Mouse (Mus musculus): Measurements from ENCODE around the gene Rnf31. TPM values are rescaled to one million over a fixed set of nuclear protein-coding genes. Genes with fewer than 3 reads are reported as not detected.

Gene Rnf31
- 11.2 TPM for polyA plus RNA-seq (2012; fragmentation: generic; extraction: Trizol)

DNA sequence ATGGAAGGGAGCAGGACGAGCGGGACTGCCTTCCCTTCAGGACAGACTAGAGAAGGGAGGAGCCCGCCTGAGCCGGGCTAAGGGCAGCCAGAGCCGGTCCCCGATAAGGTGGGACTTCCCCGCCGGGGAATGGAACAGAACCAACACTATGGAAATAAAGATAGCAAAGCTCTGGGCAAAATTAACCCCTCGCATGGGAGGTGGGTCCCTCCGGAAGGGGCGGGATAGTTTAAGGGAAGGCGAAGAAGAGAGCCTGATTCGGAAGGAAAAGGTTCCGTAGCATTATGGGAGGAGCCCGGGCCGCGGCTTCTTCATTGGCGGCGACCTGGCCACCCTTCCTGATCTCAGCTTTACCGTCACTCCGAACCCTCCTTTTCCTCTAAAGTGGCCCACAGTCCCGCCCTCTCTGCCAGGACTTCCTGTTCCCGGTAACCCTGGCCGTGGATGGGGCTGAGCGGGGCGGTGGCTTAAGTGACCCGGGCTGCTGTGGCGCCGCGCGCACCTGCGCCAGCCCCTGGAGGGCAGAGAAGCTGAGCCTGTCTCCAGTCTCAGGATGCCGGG, at the start of gene Rnf31:
Gene Rnf31 (plus strand): TSS at position 378 of the 561 bp plus-strand sequence.
- H3ac ChIP-seq (ENCODE audit: control insufficient read depth, insufficient read length), result peak within 1 kb of the TSS; percentile 46
- H3K36me3 ChIP-seq (ENCODE audit: control insufficient read depth, insufficient read depth), result peaks cover 6% of the 10 kb centered on the region
- peak within 1 kb of the TSS; percentile 89 for H3K4me3 ChIP-seq
- no peaks in the 10 kb centered on the region for H3K27me3 ChIP-seq (ENCODE audit: control insufficient read depth, insufficient read depth, insufficient read length)
- TF ChIP-seq POLR2A (IDR thresholded peaks at IDR 0.05; ENCODE audit: insufficient read length, low read depth) (peak; percentile 82), SRF (IDR thresholded peaks at IDR 0.05; ENCODE audit: control insufficient read depth, insufficient read length, low read depth) (peak; percentile 52), MYOD1 (IDR thresholded peaks at IDR 0.05; ENCODE audit: control insufficient read depth in 1 of 3, insufficient read length in 2 of 3, low read depth in 2 of 3) (peak in 1 of 3 experiments; percentile 36), TCF3 (IDR thresholded peaks at IDR 0.05; ENCODE audit: insufficient read length, low read depth) (no peak)
- peaks cover 18% of the 10 kb centered on the region for H3K79me2 ChIP-seq (ENCODE audit: control insufficient read depth, insufficient read depth)
- peak within 1 kb of the TSS; percentile 87 for H3K4me2 ChIP-seq (ENCODE audit: low read depth)

DNA sequence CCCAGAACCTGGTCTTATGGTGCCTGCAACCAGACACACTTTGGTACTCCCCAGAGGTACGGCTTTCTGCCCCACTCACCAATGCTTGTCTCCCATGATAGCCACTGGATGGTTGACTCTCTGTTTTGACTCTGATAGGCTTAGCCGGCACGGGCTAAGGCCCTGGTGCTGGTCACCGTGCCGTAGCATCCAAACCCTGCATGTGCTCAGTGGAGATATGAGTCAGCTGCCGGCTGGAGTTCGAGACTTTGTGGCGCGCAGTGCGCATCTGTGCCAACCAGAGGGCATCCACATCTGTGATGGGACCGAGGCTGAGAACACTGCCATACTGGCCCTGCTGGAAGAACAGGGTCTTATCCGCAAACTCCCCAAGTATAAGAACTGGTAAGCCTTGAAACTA, 49.2 kb upstream of the Rnf31 start:
- Histone ChIP-seq H3K27me3 (ENCODE audit: control insufficient read depth, insufficient read depth, insufficient read length) (no peaks in the 10 kb centered on the region), H3K4me2 (ENCODE audit: low read depth) (peak overlapping the region; percentile 94), H3K79me2 (ENCODE audit: control insufficient read depth, insufficient read depth) (peaks cover 34% of the 10 kb centered on the region), H3K4me3 (peak overlapping the region; percentile 92), H3ac (ENCODE audit: control insufficient read depth, insufficient read length) (no peak overlapping the region), H3K36me3 (ENCODE audit: control insufficient read depth, insufficient read depth) (peaks cover 48% of the 10 kb centered on the region)
- no peak for TF ChIP-seq MYOG (IDR thresholded peaks at IDR 0.05; ENCODE audit: control insufficient read depth in 1 of 3, insufficient read depth in 1 of 3, insufficient read length in 2 of 3, low read depth in 2 of 3)
- no peak for TF ChIP-seq TCF3 (IDR thresholded peaks at IDR 0.05; ENCODE audit: insufficient read length, low read depth)
- TF ChIP-seq TCF12 (IDR thresholded peaks at IDR 0.05; ENCODE audit: insufficient read depth, poor library complexity, severe bottlenecking), result no peak
- no peak for TF ChIP-seq E2F4 (IDR thresholded peaks at IDR 0.05; ENCODE audit: insufficient read depth)
- no peak for TF ChIP-seq MYOD1 (IDR thresholded peaks at IDR 0.05; ENCODE audit: control insufficient read depth in 1 of 3, insufficient read length in 2 of 3, low read depth in 2 of 3)
- TF ChIP-seq POLR2AphosphoS2 (IDR thresholded peaks at IDR 0.05; ENCODE audit: insufficient read length, low read depth), result peak; percentile 75
- no peak for TF ChIP-seq CEBPB (IDR thresholded peaks at IDR 0.05; ENCODE audit: insufficient read depth, poor library complexity, severe bottlenecking)
- no peak for TF ChIP-seq SRF (IDR thresholded peaks at IDR 0.05; ENCODE audit: control insufficient read depth, insufficient read length, low read depth)
- no peak for TF ChIP-seq MAX (IDR thresholded peaks at IDR 0.05; ENCODE audit: low read depth)
- no peak for TF ChIP-seq REST (IDR thresholded peaks at IDR 0.05; ENCODE audit: insufficient read depth, insufficient read length)
- TF ChIP-seq USF1 (IDR thresholded peaks at IDR 0.05; ENCODE audit: low read depth), result no peak
- peak; percentile 45 for TF ChIP-seq POLR2A (IDR thresholded peaks at IDR 0.05; ENCODE audit: insufficient read length, low read depth)

- TF ChIP-seq CEBPB (IDR thresholded peaks at IDR 0.05; ENCODE audit: insufficient read depth, poor library complexity, severe bottlenecking), result no peak
- TF ChIP-seq REST (IDR thresholded peaks at IDR 0.05; ENCODE audit: insufficient read depth, insufficient read length), result no peak
- TF ChIP-seq USF1 (IDR thresholded peaks at IDR 0.05; ENCODE audit: low read depth), result no peak
- TF ChIP-seq POLR2AphosphoS2 (IDR thresholded peaks at IDR 0.05; ENCODE audit: insufficient read length, low read depth), result peak; percentile 64
- peak in 1 of 3 experiments; percentile 24 for TF ChIP-seq MYOG (IDR thresholded peaks at IDR 0.05; ENCODE audit: control insufficient read depth in 1 of 3, insufficient read depth in 1 of 3, insufficient read length in 2 of 3, low read depth in 2 of 3)
- TF ChIP-seq MYOD1 (IDR thresholded peaks at IDR 0.05; ENCODE audit: control insufficient read depth in 1 of 3, insufficient read length in 2 of 3, low read depth in 2 of 3), result peak in 1 of 3 experiments; percentile 34
- Histone ChIP-seq H3K79me2 (ENCODE audit: control insufficient read depth, insufficient read depth) (peaks cover 34% of the 10 kb centered on the region), H3K4me3 (no peak overlapping the region), H3K4me2 (ENCODE audit: low read depth) (no peak overlapping the region), H3K36me3 (ENCODE audit: control insufficient read depth, insufficient read depth) (peaks cover 68% of the 10 kb centered on the region), H3ac (ENCODE audit: control insufficient read depth, insufficient read length) (no peak overlapping the region), H3K27me3 (ENCODE audit: control insufficient read depth, insufficient read depth, insufficient read length) (no peaks in the 10 kb centered on the region)
These were observed 47.2 kb upstream of the Rnf31 start for GRCm38 (mm10) chr14:55544334-55544733.

DNA sequence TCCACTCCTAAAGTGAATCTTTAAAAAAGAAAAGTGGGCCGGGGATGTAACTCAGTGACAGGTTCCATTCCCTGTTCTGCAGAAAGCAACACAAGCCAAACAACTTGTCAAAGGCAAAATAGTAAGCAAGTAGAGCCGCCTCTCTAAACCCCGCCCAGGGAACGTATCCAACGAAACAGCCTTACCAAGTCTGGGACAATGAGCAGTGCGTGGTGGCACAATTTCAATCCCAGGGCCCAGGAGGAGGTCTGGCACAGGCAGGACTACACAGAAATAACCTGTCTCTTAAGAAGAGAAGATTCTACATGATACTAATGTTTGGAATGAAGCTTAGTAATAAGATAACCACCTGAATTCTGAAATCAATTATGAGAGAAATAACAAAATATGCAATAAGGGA, 41.3 kb upstream of the Rnf31 start:
- Histone ChIP-seq H3K4me2 (ENCODE audit: low read depth) (no peak overlapping the region), H3K36me3 (ENCODE audit: control insufficient read depth, insufficient read depth) (peaks cover 53% of the 10 kb centered on the region), H3K4me3 (no peak overlapping the region), H3ac (ENCODE audit: control insufficient read depth, insufficient read length) (no peak overlapping the region), H3K27me3 (ENCODE audit: control insufficient read depth, insufficient read depth, insufficient read length) (no peaks in the 10 kb centered on the region), H3K79me2 (ENCODE audit: control insufficient read depth, insufficient read depth) (no peaks in the 10 kb centered on the region)
- no peak for TF ChIP-seq TCF3 (IDR thresholded peaks at IDR 0.05; ENCODE audit: insufficient read length, low read depth)
- TF ChIP-seq E2F4 (IDR thresholded peaks at IDR 0.05; ENCODE audit: insufficient read depth), result no peak
- peak; percentile 48 for TF ChIP-seq POLR2AphosphoS2 (IDR thresholded peaks at IDR 0.05; ENCODE audit: insufficient read length, low read depth)

DNA sequence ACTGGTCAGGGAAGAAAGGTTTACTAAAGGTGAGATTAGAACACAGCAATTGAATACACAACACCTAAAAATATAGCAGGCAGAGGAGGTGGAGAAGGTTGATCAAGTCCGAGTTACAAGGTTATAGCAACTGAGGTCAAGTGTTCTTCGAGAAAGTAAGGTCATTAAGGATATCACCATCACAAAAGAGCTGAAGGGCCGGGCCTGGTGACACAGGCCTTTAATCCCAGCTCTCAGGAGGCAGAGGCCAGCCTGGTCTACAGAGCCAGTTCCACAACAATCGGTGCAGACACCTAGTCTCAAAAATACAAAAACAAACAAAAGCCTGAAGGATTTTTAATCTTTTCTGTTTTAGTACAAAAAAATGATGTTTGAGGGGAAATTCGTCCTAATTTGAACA, 40.2 kb upstream of the Rnf31 start:
- no peak overlapping the region for H3K4me3 ChIP-seq
- no peaks in the 10 kb centered on the region for H3K27me3 ChIP-seq (ENCODE audit: control insufficient read depth, insufficient read depth, insufficient read length)
- H3ac ChIP-seq (ENCODE audit: control insufficient read depth, insufficient read length), result no peak overlapping the region
- TF ChIP-seq POLR2AphosphoS2 (IDR thresholded peaks at IDR 0.05; ENCODE audit: insufficient read length, low read depth), result peak; percentile 90
- TF ChIP-seq MYOG (IDR thresholded peaks at IDR 0.05; ENCODE audit: control insufficient read depth in 1 of 3, insufficient read depth in 1 of 3, insufficient read length in 2 of 3, low read depth in 2 of 3), result no peak
- TF ChIP-seq CEBPB (IDR thresholded peaks at IDR 0.05; ENCODE audit: insufficient read depth, poor library complexity, severe bottlenecking), result no peak
- no peak for TF ChIP-seq SRF (IDR thresholded peaks at IDR 0.05; ENCODE audit: control insufficient read depth, insufficient read length, low read depth)
- no peak for TF ChIP-seq POLR2A (IDR thresholded peaks at IDR 0.05; ENCODE audit: insufficient read length, low read depth)
- no peaks in the 10 kb centered on the region for H3K79me2 ChIP-seq (ENCODE audit: control insufficient read depth, insufficient read depth)
- peaks cover 42% of the 10 kb centered on the region for H3K36me3 ChIP-seq (ENCODE audit: control insufficient read depth, insufficient read depth)
- H3K4me2 ChIP-seq (ENCODE audit: low read depth), result no peak overlapping the region

All from myocyte (in vitro differentiated cells).